Mouse (Mus musculus) embryonic fibroblast, embryonic 13.5 days (primary cell): ENCODE measurements around the gene Mfsd2a. TPM values are rescaled to one million over a fixed set of nuclear protein-coding genes. Genes with fewer than 3 reads are reported as not detected.

Source experiments
- H3K27ac ChIP-seq: 2 replicates; pipeline ENCODE4 v1.5.1; 2012; ENCODE audit warnings: low read length, control low read depth, inconsistent platforms; ENCODE audit not compliant: insufficient read depth
- H3K4me1 ChIP-seq: 2 replicates; pipeline ENCODE4 v1.6.1; 2011; ENCODE audit warnings: low read length; ENCODE audit not compliant: control insufficient read depth, insufficient read depth
- H3K4me3 ChIP-seq: 2 replicates; pipeline ENCODE4 v1.5.1; 2011; ENCODE audit warnings: mild to moderate bottlenecking, control low read depth, low read length; ENCODE audit not compliant: insufficient read depth
- CTCF ChIP-seq: IDR thresholded peaks from 2 replicates; pipeline ENCODE4 v1.5.1; 2011; ENCODE audit warnings: mild to moderate bottlenecking, control low read depth, low read length, moderate library complexity, borderline replicate concordance; ENCODE audit not compliant: insufficient read depth
- POLR2A ChIP-seq: IDR thresholded peaks from 2 replicates; pipeline ENCODE4 v1.6.1; 2011; ENCODE audit warnings: low read depth, mild to moderate bottlenecking, control low read depth, low read length, moderate library complexity
- polyA plus RNA-seq: library from polyadenylated mRNA; stranded (reverse); fragments of >200 nt; gene quantifications from 2 replicates; pipeline ENCODE4 v1.2.4, GENCODE M21; 2011; ENCODE audit warnings: low read depth; ENCODE audit not compliant: missing spikeins, insufficient read length

The Mfsd2a gene
- polyA plus RNA-seq, result 2.8 and 4.3 TPM in 2 replicates

DNA sequence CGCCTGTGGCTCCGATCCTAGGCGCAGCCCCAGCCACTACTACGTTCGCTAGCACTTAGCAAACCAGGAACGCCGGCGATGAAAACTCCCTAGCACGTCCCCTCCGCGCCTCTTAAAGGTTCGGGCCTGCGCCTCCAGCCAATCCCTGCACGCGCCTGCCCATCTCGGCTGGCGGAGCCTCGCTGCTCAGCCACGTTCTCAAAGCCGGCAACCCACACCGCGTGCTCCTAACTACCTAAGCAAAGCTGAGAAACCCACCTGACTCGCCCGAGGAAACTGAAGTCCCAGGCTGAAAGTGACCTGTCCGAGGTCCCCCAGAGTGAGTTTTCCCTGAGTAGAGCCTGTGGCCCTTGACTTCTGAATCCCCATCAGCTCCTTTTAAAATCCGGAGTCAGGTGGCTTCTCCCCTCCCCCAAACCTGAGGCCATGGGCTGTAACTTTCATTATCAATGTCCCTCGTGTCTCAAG, at the start of gene Mfsd2a:
TSS of gene Mfsd2a (minus strand) at position 89 of the 468 bp plus-strand sequence.
- TF ChIP-seq CTCF (no peak), POLR2A (peak; percentile 92)
- 0 out of 2 replicates have a peak within 1 kb of the TSS, but pooled peaks have one; percentile 3 for H3K27ac ChIP-seq
- peak within 1 kb of the TSS; percentile 91 for H3K4me3 ChIP-seq
- H3K4me1 ChIP-seq, result peaks cover 6% of the 10 kb centered on the region

DNA sequence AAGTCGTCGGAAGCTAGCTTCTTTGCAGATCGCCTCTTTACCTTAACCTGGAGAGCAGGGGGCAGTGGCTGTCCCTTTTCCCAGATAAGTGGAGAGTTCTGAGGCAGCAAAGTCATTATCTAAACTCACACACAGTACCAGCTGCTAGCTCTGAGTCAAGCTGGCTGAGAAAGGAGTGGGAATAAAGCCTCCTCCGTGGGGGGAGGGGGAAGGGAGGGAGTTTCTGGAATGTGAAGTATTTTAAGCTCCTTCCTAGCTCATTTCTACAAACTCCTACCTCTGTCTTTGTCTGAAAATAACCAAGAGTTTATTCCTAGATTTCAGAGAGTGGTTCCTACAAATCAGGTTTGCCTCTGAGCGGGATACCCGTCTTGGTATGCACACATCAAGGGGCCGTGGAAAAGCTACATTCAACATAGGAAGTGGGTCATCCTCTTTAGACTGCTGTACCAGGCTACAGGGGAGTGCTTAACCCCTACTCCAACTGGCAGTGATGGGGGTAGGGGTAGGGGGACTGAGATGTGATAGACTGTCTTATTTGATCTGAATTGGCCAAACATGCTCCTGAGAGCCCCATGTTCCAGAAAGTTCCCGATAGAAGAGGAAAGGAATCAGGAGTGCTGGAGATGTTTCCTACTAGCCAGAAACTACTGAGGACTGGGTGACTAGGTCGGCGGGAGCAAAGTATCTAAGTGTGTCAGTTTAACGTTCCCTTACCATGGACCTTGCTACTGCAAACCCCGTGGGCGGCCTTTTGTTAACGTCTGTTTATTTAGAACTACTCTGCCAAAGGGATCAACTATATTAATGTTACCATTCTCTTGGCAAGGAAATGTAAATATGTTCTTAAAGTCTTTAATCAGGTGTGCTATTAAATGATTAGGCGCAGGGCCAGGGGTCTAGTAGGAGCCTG, 44.3 kb upstream of the Mfsd2a start:
- Histone ChIP-seq H3K4me3 (no peak overlapping the region), H3K27ac (no peak overlapping the region), H3K4me1 (peaks cover 8% of the 10 kb centered on the region)
- TF ChIP-seq POLR2A (no peak), CTCF (no peak)

DNA sequence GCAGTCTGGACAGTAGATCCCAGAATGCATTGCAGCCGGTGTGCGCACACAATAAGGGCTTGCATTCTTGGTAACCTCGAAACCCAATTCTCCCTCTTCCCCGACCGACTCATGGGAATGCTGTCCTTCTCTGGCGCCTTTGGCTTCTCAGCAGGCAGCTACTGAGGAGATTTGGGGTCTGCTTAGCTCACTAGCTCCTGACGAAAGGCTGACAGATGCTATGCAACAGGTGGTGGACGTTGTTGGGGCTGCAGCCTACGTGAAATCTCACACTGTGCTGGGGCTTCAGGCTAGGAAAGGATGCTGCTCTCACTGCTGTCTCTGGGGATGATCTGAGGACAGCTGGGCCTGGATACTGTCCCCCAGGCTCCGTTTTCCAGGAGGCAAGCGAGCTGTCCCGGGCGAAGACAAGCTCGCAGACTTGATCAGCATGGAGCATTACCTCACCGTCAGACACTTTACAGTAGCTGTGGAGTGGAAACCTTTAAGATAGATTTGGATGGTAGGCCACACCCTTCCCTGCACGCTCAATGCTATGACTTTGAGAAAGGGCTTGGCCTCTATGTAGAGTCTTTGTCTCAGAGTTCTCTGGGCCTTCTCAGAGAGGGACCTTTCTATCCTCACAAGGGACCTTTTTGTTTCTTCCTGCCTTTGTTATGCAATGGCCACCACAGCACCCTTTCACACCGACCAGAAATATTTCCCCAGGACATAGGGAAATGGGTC, 39.8 kb upstream of the Mfsd2a start:
- peaks cover 8% of the 10 kb centered on the region for H3K4me1 ChIP-seq
- H3K4me3 ChIP-seq, result no peak overlapping the region
- TF ChIP-seq CTCF, result no peak
- TF ChIP-seq POLR2A, result no peak
- no peak overlapping the region for H3K27ac ChIP-seq

GRCm38 (mm10) chr4:123000130-123000529, 39.1 kb upstream of the Mfsd2a start:
- Histone ChIP-seq H3K27ac (no peak overlapping the region), H3K4me1 (0 out of 2 replicates have a peak, but pooled peaks cover 4% of the 10 kb centered on the region), H3K4me3 (no peak overlapping the region)
- TF ChIP-seq POLR2A, result no peak
- TF ChIP-seq CTCF, result no peak

GRCm38 (mm10) chr4:122999263-122999691, 38.3 kb upstream of the Mfsd2a start:
- H3K27ac ChIP-seq, result no peak overlapping the region
- no peak overlapping the region for H3K4me3 ChIP-seq
- no peaks in the 10 kb centered on the region for H3K4me1 ChIP-seq
- TF ChIP-seq CTCF (no peak), POLR2A (no peak)

DNA sequence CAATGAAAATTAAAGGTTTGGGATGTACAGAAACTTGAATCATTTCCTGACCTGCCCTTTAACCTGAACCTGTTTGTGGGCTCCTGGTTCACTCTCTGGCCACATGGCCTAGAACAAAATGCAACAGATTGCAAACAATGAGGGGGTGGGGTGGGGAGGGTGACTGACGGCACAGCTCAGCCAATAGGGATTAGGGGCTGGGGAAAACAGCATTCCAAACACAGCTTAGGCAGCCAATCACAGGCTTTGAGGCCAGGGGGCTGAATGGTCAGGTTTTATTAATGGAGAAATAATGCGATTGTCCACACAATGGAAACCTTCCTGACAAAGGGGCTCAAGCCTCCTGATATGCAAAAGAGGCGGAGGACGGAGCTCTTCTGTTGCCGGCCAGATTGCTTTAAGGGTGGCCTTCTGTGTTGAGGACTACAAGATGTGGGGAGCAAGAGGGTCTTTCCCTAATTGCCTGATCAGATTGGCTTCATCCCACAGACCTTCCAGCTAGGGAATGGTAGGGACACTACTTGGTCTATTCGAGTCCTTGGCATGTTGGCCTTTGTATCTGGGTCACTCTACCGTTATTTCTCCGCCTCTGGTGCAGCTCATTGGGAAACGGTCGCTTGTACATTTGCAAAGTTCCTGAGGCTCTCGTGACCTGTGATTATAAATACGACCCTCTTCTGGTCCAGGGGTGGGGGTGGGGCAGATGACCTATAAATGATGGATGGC, 37.7 kb upstream of the Mfsd2a start:
- no peaks in the 10 kb centered on the region for H3K4me1 ChIP-seq
- H3K4me3 ChIP-seq, result no peak overlapping the region
- H3K27ac ChIP-seq, result no peak overlapping the region
- no peak for TF ChIP-seq POLR2A

DNA sequence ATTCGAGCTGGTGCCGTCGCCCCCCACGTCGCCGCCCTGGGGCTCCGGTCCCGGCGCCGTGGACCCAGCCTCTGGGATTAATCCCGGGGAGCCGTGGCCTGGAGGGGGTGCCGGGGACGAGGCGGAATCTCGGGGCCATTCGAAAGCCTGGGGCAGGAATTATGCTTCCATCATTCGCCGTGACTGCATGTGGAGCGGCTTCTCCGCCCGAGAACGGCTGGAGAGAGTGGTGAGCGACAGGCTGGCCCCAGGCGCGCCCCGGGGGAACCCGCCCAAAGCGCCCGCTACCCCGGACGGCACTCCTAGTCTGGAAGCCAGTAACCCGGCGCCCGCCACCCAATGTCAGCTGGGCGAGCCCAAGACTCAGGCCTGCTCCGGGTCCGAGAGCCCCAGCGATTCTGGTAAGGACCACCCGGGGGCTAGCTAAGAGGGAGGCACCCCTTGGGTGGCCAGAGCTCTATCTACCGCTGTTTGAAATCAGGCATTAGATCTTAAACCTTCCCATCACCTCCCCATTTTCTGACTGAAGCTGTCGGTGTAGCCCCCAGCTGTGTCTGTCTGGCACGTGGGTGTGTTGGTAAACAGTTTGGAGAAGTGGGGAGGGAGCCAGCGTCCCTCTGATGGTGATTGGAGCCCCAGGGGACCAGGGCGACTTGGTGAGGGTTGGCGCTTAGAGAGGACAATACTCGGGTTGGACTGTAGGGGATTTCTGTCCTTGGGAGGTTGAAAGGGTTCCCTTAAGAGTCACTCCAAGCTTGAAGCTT, 35.8 kb upstream of the Mfsd2a start:
- TF ChIP-seq POLR2A (no peak), CTCF (no peak)
- peak overlapping the region; percentile 56 for H3K4me3 ChIP-seq
- H3K27ac ChIP-seq, result no peak overlapping the region
- no peaks in the 10 kb centered on the region for H3K4me1 ChIP-seq

GRCm38 (mm10) chr4:122996221-122996617, 35.2 kb upstream of the Mfsd2a start:
- Histone ChIP-seq H3K4me3 (peak overlapping the region; percentile 56), H3K4me1 (no peaks in the 10 kb centered on the region), H3K27ac (no peak overlapping the region)
- TF ChIP-seq CTCF (no peak), POLR2A (no peak)
